Mouse (Mus musculus) erythroblast, embryonic 14.5 days (primary cell): ENCODE results near the gene Krt12. TPM values are rescaled to one million over a fixed set of nuclear protein-coding genes. Genes with fewer than 3 reads are reported as not detected.

Experiments
- H3K27me3 ChIP-seq: 2 replicates; pipeline ENCODE4 v1.6.1; 2012; ENCODE audit warnings: inconsistent platforms; ENCODE audit not compliant: control insufficient read depth
- H3K36me3 ChIP-seq: 2 replicates; pipeline ENCODE4 v1.6.1; 2012; ENCODE audit warnings: mild to moderate bottlenecking, inconsistent platforms; ENCODE audit not compliant: control insufficient read depth
- H3K4me1 ChIP-seq: 2 replicates; pipeline ENCODE4 v1.6.1; 2012; ENCODE audit warnings: inconsistent platforms; ENCODE audit not compliant: control insufficient read depth
- H3K4me3 ChIP-seq: replicated peaks from 2 replicates; pipeline ENCODE3; 2012; ENCODE audit warnings: moderate library complexity, mild to moderate bottlenecking, inconsistent platforms
- H3K9me3 ChIP-seq: 2 replicates; pipeline ENCODE4 v1.6.1; 2012; ENCODE audit warnings: low read length, inconsistent platforms, mixed read lengths; ENCODE audit not compliant: control insufficient read depth
- GATA1 ChIP-seq: IDR thresholded peaks from 2 replicates; pipeline ENCODE4 v1.6.1; 2012; ENCODE audit warnings: low read length, inconsistent platforms, mixed read lengths
- TAL1 ChIP-seq: IDR thresholded peaks from 3 replicates; pipeline ENCODE4 v1.6.1; 2012; ENCODE audit warnings: low read length, inconsistent platforms, mixed read lengths
- polyA plus RNA-seq: library from polyadenylated mRNA; stranded (reverse); fragments of >175 nt; gene quantifications from 2 replicates; pipeline ENCODE4 v1.2.3, GENCODE M21; 2012

Gene Krt12
- polyA plus RNA-seq, result not detected in 2 replicates

GRCm38 (mm10) chr11:99422159-99422558 is at the start of gene Krt12:
Gene Krt12, minus strand, starts transcription at chr11:99422259.
- H3K4me3 ChIP-seq, result no peak within 1 kb of the TSS
- no peaks in the 10 kb centered on the region for H3K27me3 ChIP-seq
- no peaks in the 10 kb centered on the region for H3K4me1 ChIP-seq
- TF ChIP-seq GATA1 (no peak), TAL1 (no peak)
- H3K36me3 ChIP-seq, result no peaks in the 10 kb centered on the region
- H3K9me3 ChIP-seq, result no peaks in the 10 kb centered on the region

GRCm38 (mm10) chr11:99469228-99469627 is 47.2 kb upstream of the Krt12 start:
- H3K4me3 ChIP-seq, result no peak overlapping the region
- TF ChIP-seq TAL1 (no peak), GATA1 (no peak)
- no peaks in the 10 kb centered on the region for H3K9me3 ChIP-seq
- H3K4me1 ChIP-seq, result no peaks in the 10 kb centered on the region
- H3K36me3 ChIP-seq, result no peaks in the 10 kb centered on the region
- no peaks in the 10 kb centered on the region for H3K27me3 ChIP-seq

GRCm38 (mm10) chr11:99468566-99468965 is 46.5 kb upstream of the Krt12 start:
- no peaks in the 10 kb centered on the region for H3K9me3 ChIP-seq
- no peaks in the 10 kb centered on the region for H3K27me3 ChIP-seq
- no peaks in the 10 kb centered on the region for H3K36me3 ChIP-seq
- TF ChIP-seq TAL1 (no peak), GATA1 (no peak)
- no peak overlapping the region for H3K4me3 ChIP-seq
- no peaks in the 10 kb centered on the region for H3K4me1 ChIP-seq

GRCm38 (mm10) chr11:99466316-99466715 is 44.3 kb upstream of the Krt12 start:
- no peak overlapping the region for H3K4me3 ChIP-seq

GRCm38 (mm10) chr11:99464836-99465235 is 42.8 kb upstream of the Krt12 start:
- TF ChIP-seq TAL1, result no peak
- no peak for TF ChIP-seq GATA1
- Histone ChIP-seq H3K36me3 (no peaks in the 10 kb centered on the region), H3K9me3 (no peaks in the 10 kb centered on the region), H3K4me1 (no peaks in the 10 kb centered on the region), H3K27me3 (no peaks in the 10 kb centered on the region), H3K4me3 (no peak overlapping the region)

More at GRCm38 (mm10) chr11:99466316-99466715, 44.3 kb upstream of the Krt12 start:
- Histone ChIP-seq H3K27me3 (no peaks in the 10 kb centered on the region), H3K4me1 (no peaks in the 10 kb centered on the region), H3K9me3 (no peaks in the 10 kb centered on the region), H3K36me3 (no peaks in the 10 kb centered on the region)
- TF ChIP-seq TAL1, result no peak

- H3K9me3 ChIP-seq, result no peaks in the 10 kb centered on the region
- TF ChIP-seq TAL1, result no peak
- TF ChIP-seq GATA1, result no peak
Observed at GRCm38 (mm10) chr11:99463155-99463554, 41.1 kb upstream of the Krt12 start.

GRCm38 (mm10) chr11:99461736-99462135 is 39.7 kb upstream of the Krt12 start:
- no peaks in the 10 kb centered on the region for H3K4me1 ChIP-seq
- TF ChIP-seq GATA1, result no peak
- no peak for TF ChIP-seq TAL1
- H3K4me3 ChIP-seq, result no peak overlapping the region
- H3K36me3 ChIP-seq, result no peaks in the 10 kb centered on the region
- no peaks in the 10 kb centered on the region for H3K9me3 ChIP-seq
- H3K27me3 ChIP-seq, result no peaks in the 10 kb centered on the region

More at GRCm38 (mm10) chr11:99463155-99463554, 41.1 kb upstream of the Krt12 start:
- Histone ChIP-seq H3K36me3 (no peaks in the 10 kb centered on the region), H3K4me1 (no peaks in the 10 kb centered on the region), H3K4me3 (no peak overlapping the region), H3K27me3 (no peaks in the 10 kb centered on the region)

GRCm38 (mm10) chr11:99458887-99459286 is 36.8 kb upstream of the Krt12 start:
- Histone ChIP-seq H3K4me3 (no peak overlapping the region), H3K4me1 (no peaks in the 10 kb centered on the region), H3K36me3 (no peaks in the 10 kb centered on the region), H3K27me3 (no peaks in the 10 kb centered on the region), H3K9me3 (no peaks in the 10 kb centered on the region)
- TF ChIP-seq GATA1 (no peak), TAL1 (no peak)

- TF ChIP-seq TAL1 (no peak), GATA1 (no peak)
- no peak overlapping the region for H3K4me3 ChIP-seq
- H3K27me3 ChIP-seq, result no peaks in the 10 kb centered on the region
- no peaks in the 10 kb centered on the region for H3K36me3 ChIP-seq
- no peaks in the 10 kb centered on the region for H3K9me3 ChIP-seq
- no peaks in the 10 kb centered on the region for H3K4me1 ChIP-seq
Observed at GRCm38 (mm10) chr11:99454759-99455158, 32.7 kb upstream of the Krt12 start.

GRCm38 (mm10) chr11:99454044-99454443 is 32.0 kb upstream of the Krt12 start:
- Histone ChIP-seq H3K9me3 (no peaks in the 10 kb centered on the region), H3K36me3 (no peaks in the 10 kb centered on the region), H3K27me3 (no peaks in the 10 kb centered on the region), H3K4me3 (no peak overlapping the region), H3K4me1 (no peaks in the 10 kb centered on the region)
- TF ChIP-seq TAL1 (no peak), GATA1 (no peak)
